26 mouse cellular contexts compared by ENCODE assay signal in the genomic region with DNA sequence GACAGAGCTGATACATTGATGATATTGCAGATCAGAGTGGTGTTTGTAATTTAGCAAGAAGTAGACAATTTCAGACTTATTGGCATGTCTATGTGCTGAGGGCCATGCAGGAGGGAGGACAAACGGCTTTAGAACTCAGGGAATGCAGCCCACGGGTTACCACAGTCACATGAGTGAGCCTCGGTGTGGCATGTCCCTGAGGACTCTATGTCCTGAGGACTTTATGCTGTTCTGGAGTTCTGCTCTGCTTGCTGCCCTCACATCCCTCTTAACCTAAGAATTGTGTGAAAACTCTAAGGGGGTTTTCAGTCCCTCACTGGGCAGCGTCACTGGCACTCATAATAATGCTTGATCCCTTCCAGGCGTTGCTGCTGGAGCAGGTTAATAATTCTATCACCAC. TPM values are rescaled to one million over a fixed set of nuclear protein-coding genes. Genes with fewer than 3 reads are reported as not detected.
DNase-seq lines count a peak whose midpoint lies in the region; ATAC-seq and TF ChIP-seq lines count a peak whose summit lies in the region.
"Had no signal": no experiment of that assay in that cellular context is flagged by ENCODE, and none has a peak within 500 bp of the region (broad histone marks: within the 10 kb centered on the region; RNA-seq: fewer than 3 reads in every experiment).

No protein-coding gene starts in this region.

- peak; percentile 73 for DNase-seq in heart, adult 11 months
- DNase-seq in heart, postnatal 0 days (ENCODE audit: low spot score): no peak
- DNase-seq in heart, adult 18-20 months: no peak
- DNase-seq: adrenal gland, adult 2 months; adrenal gland, postnatal 10 days; adrenal gland, postnatal 25 days; cerebellum, adult 11 months; cerebellum, adult 18-20 months; cerebellum, adult 8-10 months; cerebellum, adult 9-11 months; cerebellum, postnatal 14 days; cerebellum, postnatal 36 days; embryo, embryonic 11 days had no signal

- H3K27me3 ChIP-seq in heart, embryonic 12.5 days (replicated peaks): no peaks in the 10 kb centered on the region
- no peaks in the 10 kb centered on the region for H3K27me3 ChIP-seq in heart, postnatal 0 days (ENCODE audit: control insufficient read depth, insufficient read depth, low read length)
- H3K27me3 ChIP-seq: embryonic facial prominence, embryonic 13.5 days; embryonic facial prominence, embryonic 15.5 days had no signal

- ATAC-seq in heart, embryonic 12.5 days (ENCODE audit: insufficient number of reproducible peaks, low FRiP score): no peak
- ATAC-seq in heart, postnatal 0 days (ENCODE audit: insufficient read depth, low read depth): peak; percentile 72; the same call in 1 of the 2 replicates
- ATAC-seq: forebrain, embryonic 14.5 days; forebrain, embryonic 16.5 days had no signal

- H3K27ac ChIP-seq in heart, embryonic 12.5 days (ENCODE audit: poor library complexity, severe bottlenecking): no peak overlapping the region
- no peak overlapping the region for H3K27ac ChIP-seq in heart, postnatal 0 days (ENCODE audit: low read depth)
- H3K27ac ChIP-seq: embryonic facial prominence, embryonic 13.5 days; embryonic facial prominence, embryonic 15.5 days; forebrain, embryonic 10.5 days had no signal

- H3K36me3 ChIP-seq in heart, embryonic 12.5 days: peaks cover 19% of the 10 kb centered on the region
- peaks cover 24% of the 10 kb centered on the region for H3K36me3 ChIP-seq in heart, postnatal 0 days (replicated peaks; ENCODE audit: control insufficient read depth, insufficient read depth, low read length)

- no peak overlapping the region for H3K4me3 ChIP-seq in heart, embryonic 12.5 days
- no peak overlapping the region for H3K4me3 ChIP-seq in heart, postnatal 0 days (ENCODE audit: low read depth, low read length)
- H3K4me3 ChIP-seq: embryonic facial prominence, embryonic 13.5 days; embryonic facial prominence, embryonic 15.5 days; erythroblast, embryonic 14.5 days; forebrain, embryonic 10.5 days had no signal

- no peak for TF ChIP-seq CTCF in heart, postnatal 0 days (IDR thresholded peaks at IDR 0.05; ENCODE audit: low read depth)

- WGBS in heart, embryonic 12.5 days: 49% methylated on average over 5 of the region's 5 CpGs
- WGBS in heart, postnatal 0 days: 19% methylated on average over 5 of the region's 5 CpGs

- H3K4me1 ChIP-seq in heart, embryonic 12.5 days (replicated peaks): no peaks in the 10 kb centered on the region; the same call in 1 of the 2 replicates
- H3K4me1 ChIP-seq in heart, postnatal 0 days (ENCODE audit: control insufficient read depth, insufficient read depth): no peaks in the 10 kb centered on the region
- H3K4me1 ChIP-seq: embryonic facial prominence, embryonic 13.5 days; embryonic facial prominence, embryonic 15.5 days; forebrain, embryonic 10.5 days had no signal

- H3K9ac ChIP-seq in heart, embryonic 12.5 days: no peak overlapping the region
- H3K9ac ChIP-seq in heart, postnatal 0 days (replicated peaks; ENCODE audit: low read depth, low read length): no peak overlapping the region
- H3K9ac ChIP-seq: embryonic facial prominence, embryonic 13.5 days; embryonic facial prominence, embryonic 15.5 days had no signal

- no peak for TF ChIP-seq EP300 in heart, postnatal 0 days (IDR thresholded peaks at IDR 0.05; ENCODE audit: low read depth)

- no peaks in the 10 kb centered on the region for H3K9me3 ChIP-seq in heart, embryonic 12.5 days (replicated peaks)
- H3K9me3 ChIP-seq in heart, postnatal 0 days (replicated peaks; ENCODE audit: control insufficient read depth, low read length): no peaks in the 10 kb centered on the region
- H3K9me3 ChIP-seq: embryonic facial prominence, embryonic 13.5 days; embryonic facial prominence, embryonic 15.5 days; forebrain, embryonic 10.5 days had no signal

- H3K4me2 ChIP-seq in heart, embryonic 12.5 days: no peak overlapping the region
- no peak overlapping the region for H3K4me2 ChIP-seq in heart, postnatal 0 days (ENCODE audit: low read depth, low read length)
- H3K4me2 ChIP-seq: embryonic facial prominence, embryonic 13.5 days; embryonic facial prominence, embryonic 15.5 days had no signal

RNA-seq across cellular contexts. Expression of a gene that starts 8.8 kb away (rescaled TPM):
- 0.15 TPM in 1 of 2 replicates, not detected in the other for polyA plus RNA-seq in heart, embryonic 12.5 days (2016; fragmentation: Nextera tagmentation; extraction: Ambion mirVana)
- not detected in 2 replicates for total RNA-seq in heart, postnatal 0 days (2014; rRNA removed; ENCODE audit: low replicate concordance)
- not detected in 2 replicates for polyA plus RNA-seq in heart, postnatal 0 days (2015; fragmentation: Nextera tagmentation; extraction: Ambion mirVana)
- not detected for total RNA-seq in heart, adult 18-20 months (2021)
- total RNA-seq: adrenal gland, adult 2 months; adrenal gland, postnatal 10 days; adrenal gland, postnatal 25 days; adrenal gland, postnatal 4 days; common myeloid progenitor, adult 5-6 weeks had no signal
- polyA plus RNA-seq: adrenal gland, adult 2 months; brain, embryonic 14.5 days; erythroblast, embryonic 14.5 days; forebrain, embryonic 14.5 days had no signal

RNA-seq across cellular contexts. Expression of a gene that starts 15.4 kb away (rescaled TPM):
- polyA plus RNA-seq in heart, embryonic 12.5 days (2016; fragmentation: Nextera tagmentation; extraction: Ambion mirVana): 0.06 and 0.08 TPM in 2 replicates
- not detected in 2 replicates for total RNA-seq in heart, postnatal 0 days (2014; rRNA removed; ENCODE audit: low replicate concordance)
- not detected in 2 replicates for polyA plus RNA-seq in heart, postnatal 0 days (2015; fragmentation: Nextera tagmentation; extraction: Ambion mirVana)
- not detected for total RNA-seq in heart, adult 18-20 months (2021)
- total RNA-seq: adrenal gland, adult 2 months; adrenal gland, postnatal 10 days; adrenal gland, postnatal 25 days; adrenal gland, postnatal 4 days; common myeloid progenitor, adult 5-6 weeks; ES-E14 had no signal
- polyA plus RNA-seq: adrenal gland, adult 2 months; brain, embryonic 14.5 days; embryonic facial prominence, embryonic 11.5 days; erythroblast, embryonic 14.5 days; forebrain, embryonic 14.5 days had no signal

RNA-seq across cellular contexts. Expression of a gene that starts 26.7 kb away (rescaled TPM):
- polyA plus RNA-seq in heart, embryonic 12.5 days (2016; fragmentation: Nextera tagmentation; extraction: Ambion mirVana): not detected in 2 replicates
- not detected in 2 replicates for total RNA-seq in heart, postnatal 0 days (2014; rRNA removed; ENCODE audit: low replicate concordance)
- polyA plus RNA-seq in heart, postnatal 0 days (2015; fragmentation: Nextera tagmentation; extraction: Ambion mirVana): not detected in 2 replicates
- total RNA-seq in heart, adult 18-20 months (2021): not detected
- total RNA-seq: adrenal gland, adult 2 months; adrenal gland, postnatal 10 days; adrenal gland, postnatal 25 days; adrenal gland, postnatal 4 days; common myeloid progenitor, adult 5-6 weeks; ES-E14 had no signal
- polyA plus RNA-seq: adrenal gland, adult 2 months; brain, embryonic 14.5 days; C2C12; embryonic facial prominence, embryonic 11.5 days; embryonic facial prominence, embryonic 13.5 days; embryonic facial prominence, embryonic 15.5 days; erythroblast, embryonic 14.5 days; forebrain, embryonic 14.5 days; forebrain, embryonic 16.5 days had no signal

RNA-seq across cellular contexts. Expression of a gene that starts 31.2 kb away (rescaled TPM):
- polyA plus RNA-seq in heart, embryonic 12.5 days (2016; fragmentation: Nextera tagmentation; extraction: Ambion mirVana): 134 and 145 TPM in 2 replicates
- total RNA-seq in heart, postnatal 0 days (2014; rRNA removed; ENCODE audit: low replicate concordance): 58.2 and 102 TPM in 2 replicates
- 34.4 and 36.4 TPM in 2 replicates for polyA plus RNA-seq in heart, postnatal 0 days (2015; fragmentation: Nextera tagmentation; extraction: Ambion mirVana)
- 10 to 100 TPM in 1 of 2 experiments, 1 to 10 TPM in 1; 9.5 to 10.1 TPM for total RNA-seq in heart, adult 18-20 months (2021)
